Mouse (Mus musculus) MEL (cell line): Measurements from ENCODE around the gene Nisch. TPM values are rescaled to one million over a fixed set of nuclear protein-coding genes. Genes with fewer than 3 reads are reported as not detected.

Experiments used
- DNase-seq: peaks from one replicate; pipeline ENCODE4 v3.0.0; 2011; ENCODE audit warnings: low read depth, low spot score
- H3K27ac ChIP-seq: 2 replicates; pipeline ENCODE4 v1.5.1; 2012; ENCODE audit warnings: low read depth, mild to moderate bottlenecking, control low read depth, low read length, moderate library complexity; ENCODE audit not compliant: control insufficient read depth
- H3K27me3 ChIP-seq, 2 experiments: fragments of 150-350 bp in 1 of 2; sonication (generic) in 1 of 2; 2 replicates each; pipeline ENCODE4 v1.6.1; 2012; ENCODE audit warnings: low read length in 2 of 2, mild to moderate bottlenecking in 2 of 2, improper control_type of control experiment in 1 of 2, moderate library complexity in 1 of 2; ENCODE audit not compliant: insufficient read depth in 2 of 2, control insufficient read depth in 1 of 2
- H3K36me3 ChIP-seq, 2 experiments: 2 replicates each; pipeline ENCODE4 v1.6.1; 2012 to 2014; ENCODE audit warnings: low read length in 2 of 2, improper control_type of control experiment in 1 of 2, inconsistent platforms in 1 of 2, mild to moderate bottlenecking in 1 of 2; ENCODE audit not compliant: insufficient read depth in 2 of 2, control insufficient read depth in 1 of 2
- H3K4me1 ChIP-seq, 2 experiments: fragments of 150-350 bp in 1 of 2; sonication (generic) in 1 of 2; 2 replicates each; pipeline ENCODE4 v1.6.1; 2012; ENCODE audit warnings: low read length in 2 of 2, improper control_type of control experiment in 1 of 2, mild to moderate bottlenecking in 1 of 2; ENCODE audit not compliant: insufficient read depth in 2 of 2, control insufficient read depth in 1 of 2
- H3K4me3 ChIP-seq, 2 experiments: fragments of 150-350 bp in 1 of 2; sonication (generic) in 1 of 2; 2 replicates each; pipeline ENCODE4 v1.5.1; 2012; ENCODE audit warnings: low read depth in 2 of 2, low read length in 2 of 2, mild to moderate bottlenecking in 2 of 2, moderate library complexity in 2 of 2, control low read depth in 1 of 2, improper control_type of control experiment in 1 of 2; ENCODE audit not compliant: control insufficient read depth in 1 of 2, insufficient read depth in 1 of 2
- H3K79me2 ChIP-seq: 2 replicates; pipeline ENCODE4 v1.6.1; 2012; ENCODE audit warnings: mild to moderate bottlenecking, low read length, moderate library complexity; ENCODE audit not compliant: control insufficient read depth, poor library complexity, insufficient read depth
- H3K9ac ChIP-seq: 2 replicates; pipeline ENCODE4 v1.6.1; 2012; ENCODE audit warnings: low read depth, mild to moderate bottlenecking, control low read depth, low read length, moderate library complexity; ENCODE audit not compliant: control insufficient read depth, poor library complexity, severe bottlenecking
- H3K9me3 ChIP-seq: fragments of 150-350 bp; sonication (generic); replicated peaks from 2 replicates; pipeline ENCODE4 v1.6.1; 2012; ENCODE audit warnings: mild to moderate bottlenecking, low read length, improper control_type of control experiment, moderate library complexity; ENCODE audit not compliant: insufficient read depth
- CHD2 ChIP-seq: IDR thresholded peaks from 2 replicates; pipeline ENCODE4 v1.6.1; 2011; ENCODE audit warnings: low read length, improper control_type of control experiment
- CTCF ChIP-seq, 3 experiments: IDR thresholded peaks in 2 of 3; conservative IDR thresholded peaks in 1 of 3; 2 replicates each; pipeline ENCODE4 v1.5.1; 2011 to 2012; ENCODE audit warnings: low read length in 3 of 3, low read depth in 2 of 3, mild to moderate bottlenecking in 2 of 3, improper control_type of control experiment in 1 of 3, inconsistent platforms in 1 of 3, mixed read lengths in 1 of 3, moderate library complexity in 1 of 3; ENCODE audit not compliant: control insufficient read depth in 1 of 3, insufficient read depth in 1 of 3, poor library complexity in 1 of 3, severe bottlenecking in 1 of 3
- ELF1 ChIP-seq: IDR thresholded peaks from 2 replicates; pipeline ENCODE4 v1.6.1; 2014; ENCODE audit warnings: low read depth, mild to moderate bottlenecking, inconsistent platforms, low read length, improper control_type of control experiment, moderate library complexity
- EP300 ChIP-seq, 2 experiments: IDR thresholded peaks; 2 replicates each; pipeline ENCODE4 v1.6.1; 2011; ENCODE audit warnings: improper control_type of control experiment in 2 of 2, low read length in 2 of 2, low read depth in 1 of 2, mild to moderate bottlenecking in 1 of 2
- ETS1 ChIP-seq: IDR thresholded peaks from 2 replicates; pipeline ENCODE4 v1.6.1; 2012; ENCODE audit warnings: low read depth, mild to moderate bottlenecking, inconsistent platforms, low read length, improper control_type of control experiment, moderate library complexity
- GATA1 ChIP-seq: IDR thresholded peaks from 2 replicates; pipeline ENCODE4 v1.6.1; 2011; ENCODE audit warnings: low read depth, low read length, improper control_type of control experiment
- HCFC1 ChIP-seq: IDR thresholded peaks from 2 replicates; pipeline ENCODE4 v1.6.1; 2012; ENCODE audit warnings: low read depth, mild to moderate bottlenecking, inconsistent platforms, low read length, improper control_type of control experiment, moderate library complexity
- JUND ChIP-seq: IDR thresholded peaks from 2 replicates; pipeline ENCODE4 v1.6.1; 2011; ENCODE audit warnings: low read depth, mild to moderate bottlenecking, improper control_type of control experiment, low read length
- KAT2A ChIP-seq: conservative IDR thresholded peaks from 2 replicates; pipeline ENCODE4 v1.6.1; 2012; ENCODE audit warnings: low read depth, low read length, improper control_type of control experiment, inconsistent platforms
- MAZ ChIP-seq: IDR thresholded peaks from 2 replicates; pipeline ENCODE4 v1.6.1; 2012; ENCODE audit warnings: low read depth, mild to moderate bottlenecking, inconsistent platforms, low read length, improper control_type of control experiment
- MEF2A ChIP-seq: IDR thresholded peaks from 2 replicates; pipeline ENCODE4 v1.6.1; 2014; ENCODE audit warnings: low read depth, mild to moderate bottlenecking, inconsistent platforms, low read length, improper control_type of control experiment; ENCODE audit not compliant: poor library complexity, insufficient replicate concordance, severe bottlenecking; ENCODE audit errors: extremely low read depth
- MXI1 ChIP-seq: IDR thresholded peaks from 2 replicates; pipeline ENCODE4 v1.6.1; 2011; ENCODE audit warnings: mild to moderate bottlenecking, low read depth, low read length, improper control_type of control experiment
- MYB ChIP-seq: IDR thresholded peaks from 2 replicates; pipeline ENCODE4 v1.6.1; 2011; ENCODE audit warnings: mild to moderate bottlenecking, low read depth, low read length, improper control_type of control experiment
- MYC ChIP-seq: IDR thresholded peaks from 2 replicates; pipeline ENCODE4 v1.6.1; 2011; ENCODE audit warnings: low read depth, mild to moderate bottlenecking, low read length, improper control_type of control experiment, moderate library complexity
- NELFE ChIP-seq: IDR thresholded peaks from 2 replicates; pipeline ENCODE4 v1.6.1; 2011; ENCODE audit warnings: low read depth, low read length, improper control_type of control experiment
- POLR2AphosphoS5 ChIP-seq: IDR thresholded peaks from 2 replicates; pipeline ENCODE4 v1.6.1; 2012; ENCODE audit warnings: low read depth, borderline replicate concordance, mild to moderate bottlenecking, inconsistent platforms, low read length, moderate library complexity, mixed read lengths
- RAD21 ChIP-seq: IDR thresholded peaks from 2 replicates; pipeline ENCODE4 v1.6.1; 2011; ENCODE audit warnings: mild to moderate bottlenecking, low read depth, low read length, improper control_type of control experiment
- RCOR1 ChIP-seq: IDR thresholded peaks from 2 replicates; pipeline ENCODE4 v1.6.1; 2012; ENCODE audit warnings: low read depth, mild to moderate bottlenecking, inconsistent platforms, low read length, improper control_type of control experiment
- SIN3A ChIP-seq: IDR thresholded peaks from 2 replicates; pipeline ENCODE4 v1.6.1; 2012; ENCODE audit warnings: low read length, improper control_type of control experiment, inconsistent platforms
- SMC3 ChIP-seq: IDR thresholded peaks from 2 replicates; pipeline ENCODE4 v1.6.1; 2011; ENCODE audit warnings: low read depth, low read length, improper control_type of control experiment
- TAL1 ChIP-seq: IDR thresholded peaks from 2 replicates; pipeline ENCODE4 v1.6.1; 2012; ENCODE audit warnings: mild to moderate bottlenecking, inconsistent platforms, low read length, moderate library complexity, mixed read lengths
- TBP ChIP-seq: IDR thresholded peaks from 2 replicates; pipeline ENCODE4 v1.8.0; 2011; ENCODE audit warnings: low read depth, low read length, improper control_type of control experiment
- TCF12 ChIP-seq: IDR thresholded peaks from 2 replicates; pipeline ENCODE4 v1.6.1; 2014; ENCODE audit warnings: low read depth, mild to moderate bottlenecking, inconsistent platforms, low read length, improper control_type of control experiment, moderate library complexity
- UBTF ChIP-seq: IDR thresholded peaks from 2 replicates; pipeline ENCODE4 v1.6.1; 2012; ENCODE audit warnings: low read depth, mild to moderate bottlenecking, inconsistent platforms, low read length, improper control_type of control experiment, moderate library complexity, borderline replicate concordance; ENCODE audit not compliant: insufficient read depth
- USF1 ChIP-seq: IDR thresholded peaks from 2 replicates; pipeline ENCODE4 v1.6.1; 2014; ENCODE audit warnings: low read depth, mild to moderate bottlenecking, inconsistent platforms, low read length, improper control_type of control experiment, moderate library complexity
- USF2 ChIP-seq, 2 experiments: IDR thresholded peaks; 2 replicates each; pipeline ENCODE4 v1.6.1; 2011 to 2012; ENCODE audit warnings: improper control_type of control experiment in 2 of 2, low read length in 2 of 2, borderline replicate concordance in 1 of 2, inconsistent platforms in 1 of 2, low read depth in 1 of 2, mild to moderate bottlenecking in 1 of 2; ENCODE audit not compliant: insufficient read depth in 1 of 2
- ZC3H11A ChIP-seq: IDR thresholded peaks from 2 replicates; pipeline ENCODE4 v1.6.1; 2012; ENCODE audit warnings: low read depth, mild to moderate bottlenecking, inconsistent platforms, low read length, improper control_type of control experiment
- ZNF384 ChIP-seq: IDR thresholded peaks from 2 replicates; pipeline ENCODE4 v1.6.1; 2012; ENCODE audit warnings: low read depth, mild to moderate bottlenecking, inconsistent platforms, low read length, improper control_type of control experiment
- polyA plus RNA-seq, 2 experiments: library from polyadenylated mRNA; stranded (reverse) in 1 of 2; unstranded in 1 of 2; fragments of >175 nt in 1 of 2; fragments of >200 nt in 1 of 2; gene quantifications; 2 replicates each; pipeline versions ENCODE4 v1.2.1 to v1.2.4; 2012; ENCODE audit warnings: low replicate concordance in 2 of 2, low read depth in 1 of 2; ENCODE audit not compliant: insufficient read length in 2 of 2, insufficient read depth in 1 of 2, missing spikeins in 1 of 2
- total RNA-seq: library from RNA; depleted of rRNA; stranded (reverse); fragments of 300-350 nt; gene quantifications from 2 replicates; pipeline ENCODE4 v1.2.3, GENCODE M21; 2012

Gene Nisch
- total and polyA plus RNA-seq, 3 experiments: 53.0 to 154 TPM; not detected in 1

- Histone ChIP-seq H3K4me3 (no peak overlapping the region), H3K4me1 (no peaks in the 10 kb centered on the region), H3K9ac (no peak overlapping the region), H3K36me3 (no peaks in the 10 kb centered on the region), H3K27me3 (0 out of 4 replicates have a peak, but pooled peaks cover under 1 to 2% of the 10 kb centered on the region in 2 experiments), H3K27ac (no peak overlapping the region), H3K79me2 (no peaks in the 10 kb centered on the region), H3K9me3 (no peaks in the 10 kb centered on the region)
- no peak for TF ChIP-seq RAD21
- TF ChIP-seq GATA1: no peak
- TF ChIP-seq ZNF384: no peak
- TF ChIP-seq MXI1: no peak
- no peak for TF ChIP-seq MYB
- TF ChIP-seq USF2 (IDR thresholded peaks at IDR 0.05; ENCODE audit: borderline replicate concordance in 1 of 2, insufficient read depth in 1 of 2, low read depth in 1 of 2, low read length in 2 of 2): no peak
- no peak for TF ChIP-seq ELF1
- TF ChIP-seq TAL1: no peak
- no peak for TF ChIP-seq MAZ
- TF ChIP-seq SIN3A: no peak
- TF ChIP-seq MEF2A: no peak
- no peak for TF ChIP-seq TBP
- no peak for TF ChIP-seq USF1
- DNase-seq: no peak
Observed at GRCm38 (mm10) chr14:31145694-31146093, 71.1 kb downstream of the Nisch start.

GRCm38 (mm10) chr14:31141011-31141410 lies 75.7 kb downstream of the Nisch start:
- Histone ChIP-seq H3K9ac (no peak overlapping the region), H3K27ac (no peak overlapping the region), H3K4me1 (no peaks in the 10 kb centered on the region), H3K36me3 (no peaks in the 10 kb centered on the region), H3K9me3 (no peaks in the 10 kb centered on the region), H3K79me2 (no peaks in the 10 kb centered on the region), H3K27me3 (no peaks in the 10 kb centered on the region), H3K4me3 (no peak overlapping the region)
- TF ChIP-seq RAD21 (no peak), MEF2A (no peak), KAT2A (no peak), CTCF (IDR thresholded peaks at IDR 0.05 in 2 of 3, conservative IDR thresholded peaks at IDR 0.05 in 1 of 3; ENCODE audit: control insufficient read depth in 1 of 3, insufficient read depth in 1 of 3, low read depth in 2 of 3, low read length in 3 of 3, poor library complexity in 1 of 3, severe bottlenecking in 1 of 3) (no peak), JUND (no peak), MYC (no peak), TCF12 (no peak), POLR2AphosphoS5 (no peak), NELFE (no peak), USF1 (no peak), HCFC1 (no peak), RCOR1 (no peak), ETS1 (no peak), MXI1 (no peak), EP300 (IDR thresholded peaks at IDR 0.05; ENCODE audit: low read depth in 1 of 2, low read length in 2 of 2) (no peak), UBTF (no peak), ZC3H11A (no peak), SMC3 (no peak), CHD2 (no peak)
- DNase-seq: no peak
